Mouse (Mus musculus): Measurements from ENCODE around the gene Spred2. TPM values are rescaled to one million over a fixed set of nuclear protein-coding genes. Genes with fewer than 3 reads are reported as not detected.

Spred2 gene
- polyA plus RNA-seq, 2 experiments = 1.0 to 3.1 TPM

- Histone ChIP-seq H3K4me2 (ENCODE audit: low read depth) (no peak overlapping the region), H3K27ac (no peak overlapping the region), H3K36me3 (replicated peaks; ENCODE audit: control insufficient read depth, insufficient read depth, low read depth) (no peaks in the 10 kb centered on the region), H3K4me1 (replicated peaks; ENCODE audit: control insufficient read depth in 2 of 2, insufficient read depth in 2 of 2, low read length in 1 of 2) (peaks cover 0 to 14% of the 10 kb centered on the region in 2 experiments; a peak in 3 of 4 replicates), H3K4me3 (ENCODE audit: insufficient read depth in 1 of 2, low read depth in 2 of 2, low read length in 2 of 2) (no peak overlapping the region), H3K9ac (replicated peaks) (no peak overlapping the region), H3K27me3 (ENCODE audit: control insufficient read depth, insufficient read depth, low read length) (no peaks in the 10 kb centered on the region), H3K9me3 (ENCODE audit: control insufficient read depth, low read length) (no peaks in the 10 kb centered on the region)
- DNase-seq (ENCODE audit: low read depth in 3 of 3, low spot score in 3 of 3) (no peak), ATAC-seq (ENCODE audit: insufficient read depth) (no peak)
- TF ChIP-seq CTCF (IDR thresholded peaks at IDR 0.05; ENCODE audit: low read depth) = no peak
- no peak for TF ChIP-seq EP300 (IDR thresholded peaks at IDR 0.05; ENCODE audit: low read depth)
- 66% methylated on average over 2 of the region's 2 CpGs for WGBS (ENCODE audit: insufficient replicate concordance)
These were observed 19.6 kb downstream of the Spred2 start for GRCm38 (mm10) chr11:19943753-19944152.

- no peaks in the 10 kb centered on the region for H3K36me3 ChIP-seq (replicated peaks; ENCODE audit: control insufficient read depth, insufficient read depth, low read depth)
- 76% methylated on average over 6 of the region's 6 CpGs for WGBS (ENCODE audit: insufficient replicate concordance)
- no peak overlapping the region for H3K4me2 ChIP-seq (ENCODE audit: low read depth)
- peaks cover 0 to 16% of the 10 kb centered on the region in 2 experiments; a peak in 2 of 4 replicates for H3K4me1 ChIP-seq (replicated peaks; ENCODE audit: control insufficient read depth in 2 of 2, insufficient read depth in 2 of 2, low read length in 1 of 2)
- H3K9me3 ChIP-seq (ENCODE audit: control insufficient read depth, low read length) = no peaks in the 10 kb centered on the region
- H3K27me3 ChIP-seq (ENCODE audit: control insufficient read depth, insufficient read depth, low read length) = no peaks in the 10 kb centered on the region
- no peak overlapping the region for H3K9ac ChIP-seq (replicated peaks)
- DNase-seq (ENCODE audit: low read depth in 3 of 3, low spot score in 3 of 3) = no peak
- H3K4me3 ChIP-seq (ENCODE audit: insufficient read depth in 1 of 2, low read depth in 2 of 2, low read length in 2 of 2) = no peak overlapping the region
- ATAC-seq (ENCODE audit: insufficient read depth) = no peak
- H3K27ac ChIP-seq = no peak overlapping the region
- no peak for TF ChIP-seq EP300 (IDR thresholded peaks at IDR 0.05; ENCODE audit: low read depth)
- TF ChIP-seq CTCF (IDR thresholded peaks at IDR 0.05; ENCODE audit: low read depth) = no peak
These were observed 20.5 kb downstream of the Spred2 start for GRCm38 (mm10) chr11:19944701-19945100.

GRCm38 (mm10) chr11:19946721-19947120 lies 22.5 kb downstream of the Spred2 start:
- H3K9ac ChIP-seq (replicated peaks) = no peak overlapping the region
- no peak overlapping the region for H3K4me2 ChIP-seq (ENCODE audit: low read depth)
- H3K4me1 ChIP-seq (replicated peaks; ENCODE audit: control insufficient read depth in 2 of 2, insufficient read depth in 2 of 2, low read length in 1 of 2) = peaks cover 0 to 28% of the 10 kb centered on the region in 2 experiments; a peak in 2 of 4 replicates
- H3K27me3 ChIP-seq (ENCODE audit: control insufficient read depth, insufficient read depth, low read length) = no peaks in the 10 kb centered on the region
- TF ChIP-seq EP300 (IDR thresholded peaks at IDR 0.05; ENCODE audit: low read depth) = no peak
- TF ChIP-seq CTCF (IDR thresholded peaks at IDR 0.05; ENCODE audit: low read depth) = no peak
- WGBS (ENCODE audit: insufficient replicate concordance) = 82% methylated on average over 6 of the region's 7 CpGs
- H3K36me3 ChIP-seq (replicated peaks; ENCODE audit: control insufficient read depth, insufficient read depth, low read depth) = no peaks in the 10 kb centered on the region
- H3K4me3 ChIP-seq (ENCODE audit: insufficient read depth in 1 of 2, low read depth in 2 of 2, low read length in 2 of 2) = no peak overlapping the region
- no peak for DNase-seq (ENCODE audit: low read depth in 3 of 3, low spot score in 3 of 3)
- no peak overlapping the region for H3K27ac ChIP-seq
- ATAC-seq (ENCODE audit: insufficient read depth) = no peak
- H3K9me3 ChIP-seq (ENCODE audit: control insufficient read depth, low read length) = no peaks in the 10 kb centered on the region

- ATAC-seq (ENCODE audit: insufficient read depth) (no peak), DNase-seq (ENCODE audit: low read depth in 3 of 3, low spot score in 3 of 3) (no peak)
- Histone ChIP-seq H3K36me3 (replicated peaks; ENCODE audit: control insufficient read depth, insufficient read depth, low read depth) (no peaks in the 10 kb centered on the region), H3K4me3 (ENCODE audit: insufficient read depth in 1 of 2, low read depth in 2 of 2, low read length in 2 of 2) (no peak overlapping the region), H3K27me3 (ENCODE audit: control insufficient read depth, insufficient read depth, low read length) (no peaks in the 10 kb centered on the region), H3K4me2 (ENCODE audit: low read depth) (no peak overlapping the region), H3K9me3 (ENCODE audit: control insufficient read depth, low read length) (no peaks in the 10 kb centered on the region), H3K4me1 (replicated peaks; ENCODE audit: control insufficient read depth in 2 of 2, insufficient read depth in 2 of 2, low read length in 1 of 2) (peaks cover 0 to 30% of the 10 kb centered on the region in 2 experiments; a peak in 2 of 4 replicates), H3K27ac (no peak overlapping the region), H3K9ac (replicated peaks) (no peak overlapping the region)
- TF ChIP-seq CTCF (IDR thresholded peaks at IDR 0.05; ENCODE audit: low read depth) (no peak), EP300 (IDR thresholded peaks at IDR 0.05; ENCODE audit: low read depth) (no peak)
- WGBS (ENCODE audit: insufficient replicate concordance) = 77% methylated on average over 7 of the region's 7 CpGs
These were observed 23.5 kb downstream of the Spred2 start for GRCm38 (mm10) chr11:19947626-19948135.

- 72% methylated on average over 5 of the region's 5 CpGs for WGBS (ENCODE audit: insufficient replicate concordance)
- no peak for ATAC-seq (ENCODE audit: insufficient read depth)
- no peak for DNase-seq (ENCODE audit: low read depth in 3 of 3, low spot score in 3 of 3)
- H3K9me3 ChIP-seq (ENCODE audit: control insufficient read depth, low read length) = no peaks in the 10 kb centered on the region
- no peak overlapping the region for H3K9ac ChIP-seq (replicated peaks)
- peaks cover 0 to 35% of the 10 kb centered on the region in 2 experiments; a peak in 3 of 4 replicates for H3K4me1 ChIP-seq (replicated peaks; ENCODE audit: control insufficient read depth in 2 of 2, insufficient read depth in 2 of 2, low read length in 1 of 2)
- H3K27me3 ChIP-seq (ENCODE audit: control insufficient read depth, insufficient read depth, low read length) = no peaks in the 10 kb centered on the region
- H3K4me3 ChIP-seq (ENCODE audit: insufficient read depth in 1 of 2, low read depth in 2 of 2, low read length in 2 of 2) = no peak overlapping the region
- no peak overlapping the region for H3K4me2 ChIP-seq (ENCODE audit: low read depth)
- H3K27ac ChIP-seq = no peak overlapping the region
- no peak for TF ChIP-seq CTCF (IDR thresholded peaks at IDR 0.05; ENCODE audit: low read depth)
- no peak for TF ChIP-seq EP300 (IDR thresholded peaks at IDR 0.05; ENCODE audit: low read depth)
- no peaks in the 10 kb centered on the region for H3K36me3 ChIP-seq (replicated peaks; ENCODE audit: control insufficient read depth, insufficient read depth, low read depth)
These were observed 25.6 kb downstream of the Spred2 start for GRCm38 (mm10) chr11:19949725-19950124.
